Mouse (Mus musculus) brain, embryonic 14.5 days (tissue): ENCODE results near the gene Hist1h2ah.
"Not testable (repeated sequence)": the region's sequence is repeated elsewhere in the genome, so short reads cannot be mapped to it uniquely, and the experiment has no call there.

ENCODE experiments used
- CTCF ChIP-seq: fragments of 200-500 bp; IDR thresholded peaks from 2 replicates; pipeline ENCODE4 v1.5.1; 2012; ENCODE audit warnings: inconsistent platforms, mild to moderate bottlenecking, moderate library complexity, borderline replicate concordance; ENCODE audit not compliant: insufficient read depth, insufficient read length; ENCODE audit errors: extremely low read depth
- POLR2A ChIP-seq: fragments of 200-500 bp; IDR thresholded peaks from 2 replicates; pipeline ENCODE4 v1.6.1; 2012; ENCODE audit warnings: mild to moderate bottlenecking, inconsistent platforms, borderline replicate concordance; ENCODE audit not compliant: poor library complexity, insufficient read depth, insufficient read length, severe bottlenecking; ENCODE audit errors: extremely low read depth

GRCm38 (mm10) chr13:22084140-22084539 is 48.8 kb upstream of the Hist1h2ah start, which contains the start of gene Vmn1r188:
- TF ChIP-seq CTCF, POLR2A: not testable (repeated sequence)
